Mouse (Mus musculus) cerebral cortex, adult 2 months (tissue): ENCODE data around the gene Kcnmb1.

Source experiments
- WGBS: fragments of 180-500 bp; shearing (Covaris S2); methylation state at CpG from one replicate; pipeline ENCODE4 v1.1.7; 2018; 5-methylcytosine and 5-hydroxymethylcytosine counted together

Gene Kcnmb1

DNA sequence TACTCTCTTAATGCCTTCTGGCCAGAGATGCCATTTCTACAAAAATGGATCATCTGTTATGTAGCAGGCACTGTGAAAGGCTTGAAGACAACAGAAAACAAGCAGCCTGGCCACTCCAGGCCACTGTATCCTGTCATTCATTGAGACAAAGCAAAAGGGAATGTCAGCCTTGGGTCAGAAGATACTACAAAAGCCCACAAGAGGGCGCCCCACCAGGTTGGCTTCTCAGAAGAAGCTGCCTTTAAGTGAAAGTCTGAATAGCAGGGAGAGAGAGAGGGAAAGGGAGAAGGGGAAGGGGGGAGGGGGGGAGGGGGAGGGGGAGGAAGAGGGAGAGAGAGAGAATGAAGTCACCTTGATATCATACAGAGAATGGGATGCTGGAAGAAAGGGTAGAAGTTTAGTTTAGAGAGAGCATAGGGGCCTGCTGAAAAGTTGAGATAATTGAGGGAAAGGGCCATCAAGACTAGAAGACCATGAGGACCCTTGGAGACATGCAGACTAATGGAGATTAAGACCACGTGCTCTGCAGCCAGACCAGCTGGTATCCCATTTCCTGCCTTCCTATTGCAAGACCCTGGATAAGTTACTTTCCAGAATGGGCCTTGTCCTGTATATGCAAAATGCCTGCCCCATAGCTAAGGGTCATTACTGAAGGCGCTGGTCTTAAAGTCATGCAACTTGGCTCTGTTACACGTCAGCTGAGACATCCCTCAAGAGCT, 18.6 kb upstream of the Kcnmb1 start:
- 79% methylated on average over 4 of the region's 4 CpGs for WGBS

DNA sequence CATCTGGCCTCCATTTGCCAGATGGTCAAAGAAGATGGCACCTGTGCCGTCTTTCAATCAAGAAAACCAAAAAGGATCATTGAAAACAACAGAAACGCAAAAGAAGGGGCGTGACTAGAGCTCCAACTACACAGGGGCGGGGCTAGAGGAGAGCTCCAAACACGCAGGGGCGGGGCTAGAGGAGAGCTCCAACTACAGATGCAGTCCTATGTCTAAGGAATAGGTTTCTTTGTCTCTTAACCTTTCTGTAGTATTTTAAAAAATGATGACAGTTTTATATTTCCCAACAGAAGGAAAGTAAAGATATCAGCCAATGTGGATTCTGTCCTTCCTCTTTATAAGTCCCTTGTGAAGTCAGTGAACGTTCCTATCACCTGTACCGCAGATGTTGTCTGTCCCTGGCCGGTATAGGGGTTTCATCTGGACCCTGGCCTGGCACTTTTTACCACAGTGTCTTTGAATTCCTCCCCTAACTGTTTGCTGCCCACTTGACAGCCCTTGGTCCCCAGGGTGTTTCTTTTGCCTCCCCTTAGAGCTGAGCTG, 18.0 kb upstream of the Kcnmb1 start:
- WGBS: 90% methylated on average over 9 of the region's 9 CpGs

GRCm38 (mm10) chr11:33946501-33946900, 16.3 kb upstream of the Kcnmb1 start:
- WGBS: 84% methylated on average over 4 of the region's 4 CpGs

DNA sequence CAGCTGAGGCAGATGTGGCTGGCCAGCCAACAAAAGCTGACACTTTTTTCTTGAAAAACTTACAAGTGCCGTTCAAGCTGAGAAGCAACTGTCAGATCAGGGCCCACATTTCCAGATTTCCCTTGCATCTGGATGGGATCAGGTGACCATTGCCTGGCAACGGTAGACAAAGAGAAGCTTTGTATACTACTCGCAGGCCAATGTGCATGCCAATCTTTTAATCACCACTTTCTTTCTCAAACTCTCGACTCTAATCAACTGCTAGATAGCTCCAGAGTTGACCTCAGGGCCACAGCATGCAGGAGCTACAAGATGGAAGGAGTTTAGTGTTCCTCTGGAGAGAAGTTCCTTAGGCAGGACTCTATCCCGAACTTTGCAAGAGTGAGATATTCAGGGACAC, 11.7 kb upstream of the Kcnmb1 start:
- WGBS: 65% methylated on average over 5 of the region's 5 CpGs

GRCm38 (mm10) chr11:33951684-33952625, 10.9 kb upstream of the Kcnmb1 start:
- 90% methylated on average over 8 of the region's 8 CpGs for WGBS

GRCm38 (mm10) chr11:33955982-33956381, 6.8 kb upstream of the Kcnmb1 start:
- 76% methylated on average over 4 of the region's 4 CpGs for WGBS

- 88% methylated on average over 5 of the region's 5 CpGs for WGBS
Observed at GRCm38 (mm10) chr11:33956623-33957022, 6.2 kb upstream of the Kcnmb1 start.

DNA sequence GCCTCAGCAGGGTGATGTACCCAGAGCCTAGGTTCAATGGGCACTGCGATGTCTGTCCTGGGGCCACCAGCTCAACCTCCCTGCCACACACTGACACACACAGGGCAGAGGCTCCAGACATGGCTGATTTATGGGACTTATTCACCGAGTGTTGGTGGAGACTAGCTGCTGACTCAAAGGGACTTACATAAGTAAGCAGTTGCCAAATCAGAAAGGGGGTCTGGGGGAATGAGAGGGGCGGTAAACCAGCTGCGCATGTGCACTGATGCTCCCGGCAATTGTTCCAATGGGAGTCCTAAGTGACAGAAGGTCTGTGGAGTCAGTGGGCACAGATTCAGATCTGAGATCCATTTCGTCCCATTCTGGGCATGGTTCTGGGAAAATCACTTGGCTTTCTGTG, 5.2 kb upstream of the Kcnmb1 start:
- WGBS: 80% methylated on average over 6 of the region's 6 CpGs

GRCm38 (mm10) chr11:33958713-33959112, 4.1 kb upstream of the Kcnmb1 start:
- WGBS: 82% methylated on average over 8 of the region's 8 CpGs

- WGBS: 59% methylated on average over 7 of the region's 7 CpGs
Observed at GRCm38 (mm10) chr11:33962178-33962577, 635 bp upstream of the Kcnmb1 start.

DNA sequence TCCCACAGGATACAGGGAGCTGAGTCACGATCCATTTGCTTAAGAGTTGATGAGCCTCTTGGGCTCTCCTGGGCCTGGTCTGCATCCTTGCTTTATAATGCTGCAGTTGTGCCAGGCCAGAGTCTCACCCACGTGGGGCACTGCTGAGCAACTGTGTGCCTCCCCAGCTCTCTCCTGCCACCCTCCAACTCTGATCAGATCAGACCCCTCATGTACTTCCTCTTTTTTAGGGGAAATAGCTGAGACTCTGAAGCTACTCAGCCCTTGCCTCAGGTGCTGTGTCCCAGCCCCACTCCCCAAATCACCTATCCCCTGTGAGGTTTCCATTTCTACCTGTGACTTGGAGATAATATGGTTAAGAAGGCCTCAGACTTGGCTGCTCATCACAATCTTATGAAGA, 2.6 kb downstream of the Kcnmb1 start:
- 70% methylated on average over 2 of the region's 2 CpGs for WGBS

GRCm38 (mm10) chr11:33967708-33968107, 4.9 kb downstream of the Kcnmb1 start:
- WGBS: 88% methylated on average over 4 of the region's 4 CpGs

GRCm38 (mm10) chr11:33969199-33969598, 6.4 kb downstream of the Kcnmb1 start:
- 83% methylated on average over 3 of the region's 3 CpGs for WGBS

DNA sequence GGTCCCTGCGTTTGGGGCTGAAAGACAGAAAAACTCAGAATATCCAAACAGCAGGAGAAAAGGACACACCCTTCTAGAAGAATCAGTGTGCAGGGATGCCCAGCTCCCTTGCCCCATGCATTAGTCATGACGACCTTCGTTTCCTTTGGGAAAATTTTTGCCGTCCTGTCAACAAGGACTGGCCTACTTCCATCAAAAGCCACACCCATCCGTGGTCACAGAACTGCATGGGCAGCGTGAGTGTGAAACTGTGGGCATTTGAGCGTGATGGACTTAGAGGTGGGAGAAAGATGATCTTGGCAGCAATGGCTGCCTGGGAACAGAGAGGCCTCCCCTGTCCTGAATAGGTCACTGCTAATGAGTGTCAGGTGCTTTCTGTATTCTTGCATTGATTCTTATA, 9.3 kb downstream of the Kcnmb1 start:
- WGBS: 81% methylated on average over 7 of the region's 7 CpGs

GRCm38 (mm10) chr11:33974341-33975040, 11.7 kb downstream of the Kcnmb1 start:
- WGBS: 77% methylated on average over 14 of the region's 14 CpGs

- WGBS: 90% methylated on average over 2 of the region's 2 CpGs
Observed at GRCm38 (mm10) chr11:33975121-33975520, 12.3 kb downstream of the Kcnmb1 start.

DNA sequence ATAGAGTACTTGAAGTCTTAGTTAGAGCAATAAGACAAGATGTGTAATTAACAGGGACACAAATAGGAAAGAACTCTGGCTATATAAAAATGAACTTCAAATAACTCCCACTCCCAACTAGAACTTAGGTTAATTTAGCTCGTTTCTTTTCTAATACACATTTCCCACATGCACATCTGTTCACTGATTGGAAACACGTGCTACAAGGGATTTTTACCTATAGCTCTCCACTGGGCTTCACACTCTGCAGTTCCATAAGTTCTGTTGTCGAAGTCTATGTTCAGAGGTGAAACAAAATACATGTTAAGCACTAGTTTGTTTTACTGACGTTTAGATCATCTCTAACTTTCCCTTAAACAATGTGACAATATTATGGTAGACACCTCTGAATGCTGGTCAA, 17.3 kb downstream of the Kcnmb1 start:
- WGBS: 67% methylated on average over 4 of the region's 4 CpGs

DNA sequence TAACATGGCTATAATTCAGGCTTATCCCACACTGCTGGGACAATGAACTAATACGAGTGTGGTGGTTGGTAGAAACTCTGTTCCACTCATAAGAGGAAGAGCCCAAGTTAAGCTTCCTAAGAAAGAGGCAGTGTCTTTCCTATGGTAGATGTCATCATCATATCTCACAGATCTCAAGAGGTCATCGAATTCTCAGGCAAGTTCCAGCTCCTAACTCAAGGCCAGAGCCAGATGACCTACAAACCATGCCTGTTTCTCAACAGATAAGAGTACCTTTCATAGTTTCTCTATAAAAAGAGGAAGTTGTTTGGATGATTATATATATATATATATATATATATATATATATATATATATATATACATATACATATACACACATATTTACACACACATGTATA, 23.7 kb downstream of the Kcnmb1 start:
- 93% methylated on average over 2 of the region's 2 CpGs for WGBS

GRCm38 (mm10) chr11:33990002-33990401, 27.2 kb downstream of the Kcnmb1 start:
- 92% methylated on average over 5 of the region's 5 CpGs for WGBS

DNA sequence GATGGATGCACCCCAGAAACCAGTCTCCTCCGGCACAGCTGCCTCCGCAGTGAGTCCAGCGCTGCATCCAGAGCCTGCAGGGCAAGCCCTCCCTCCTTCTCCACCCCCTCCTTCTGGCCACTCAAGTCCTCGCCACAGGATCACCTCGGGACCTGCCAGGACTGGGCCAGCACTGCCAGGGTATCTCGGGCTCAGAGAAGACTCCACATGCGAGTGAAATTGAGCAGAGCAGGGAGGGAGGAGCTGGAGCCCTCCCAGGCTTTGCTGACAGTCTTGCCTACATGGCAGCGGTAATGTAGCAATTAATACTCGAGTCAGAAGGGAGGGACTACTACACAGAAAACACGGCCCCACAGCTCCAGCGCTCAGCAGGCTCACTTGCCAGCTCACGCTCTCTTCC, 30.1 kb downstream of the Kcnmb1 start, which contains the start of gene Kcnip1:
Kcnip1 (minus strand) TSS at position 215 of the 400 bp plus-strand sequence.
- WGBS: 26% methylated on average over 12 of the region's 12 CpGs

GRCm38 (mm10) chr11:33993496-33993895, 30.7 kb downstream of the Kcnmb1 start:
- 74% methylated on average over 5 of the region's 5 CpGs for WGBS

DNA sequence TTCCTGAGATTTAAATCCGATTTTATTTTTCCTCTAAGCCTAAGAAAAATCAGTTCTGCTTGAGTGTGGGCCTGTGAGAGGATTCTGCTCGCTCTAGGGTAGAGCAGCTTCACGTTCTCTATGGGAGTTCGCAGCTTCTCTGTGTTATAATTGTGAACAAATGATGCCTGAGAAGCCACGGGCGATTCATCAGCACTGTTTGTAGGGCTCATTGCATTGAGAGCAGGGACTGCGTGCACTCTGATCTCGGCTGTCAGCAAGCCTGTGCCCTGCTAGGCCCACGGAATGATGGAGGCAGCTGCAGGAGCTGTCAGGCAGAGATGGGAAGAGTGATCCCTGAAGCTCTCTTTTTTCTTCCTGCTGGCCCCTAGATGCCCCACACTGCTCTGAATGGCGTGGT, 35.4 kb downstream of the Kcnmb1 start:
- WGBS: 83% methylated on average over 10 of the region's 10 CpGs
